ENCODE assay signal across 8 mouse cellular contexts in genomic region chr19:38054720-38055192, GRCm38 (mm10). TPM values are rescaled to one million over a fixed set of nuclear protein-coding genes. Genes with fewer than 3 reads are reported as not detected.
A peak's percentile ranks its signal among the peaks of the same experiment; 100 is the strongest.
DNase-seq lines count a peak whose midpoint lies in the region; ATAC-seq lines count a peak whose summit lies in the region.

TSS of gene Cep55 (plus strand) at chr19:38055011.

- peak within 1 kb of the TSS; percentile 60; the same call in 1 of the 2 replicates for H3K27ac ChIP-seq in hindbrain, embryonic 11.5 days (ENCODE audit: low read depth, low read length)

- H3K27me3 ChIP-seq in hindbrain, embryonic 11.5 days (ENCODE audit: control insufficient read depth, insufficient read depth, low read length) = no peaks in the 10 kb centered on the region

- ATAC-seq in hindbrain, embryonic 11.5 days (ENCODE audit: low FRiP score) = peak; percentile 97

- H3K9me3 ChIP-seq in hindbrain, embryonic 11.5 days (ENCODE audit: control insufficient read depth, low read length) = no peaks in the 10 kb centered on the region

- H3K4me3 ChIP-seq in hindbrain, embryonic 11.5 days (ENCODE audit: low read depth, low read length) = peak within 1 kb of the TSS; percentile 66

- H3K4me1 ChIP-seq in hindbrain, embryonic 11.5 days (replicated peaks; ENCODE audit: control insufficient read depth, insufficient read depth, low read length) = 0 out of 2 replicates have a peak, but pooled peaks cover 2% of the 10 kb centered on the region

- under 1% methylated on average over 35 of the region's 36 CpGs for WGBS in hindbrain, embryonic 11.5 days

- peak within 1 kb of the TSS; percentile 73 for H3K9ac ChIP-seq in hindbrain, embryonic 11.5 days (ENCODE audit: low read depth, low read length)

- DNase-seq in MN1 (ENCODE audit: low spot score) = peak; percentile 94
- DNase-seq in cerebellum, adult 9-10 months = peak; percentile 96
- DNase-seq in frontal cortex, adult 2 months (ENCODE audit: extremely low spot score in 1 of 2, low spot score in 1 of 2) = peak; percentile 90 to 95
- DNase-seq in hindbrain, embryonic 11.5 days (ENCODE audit: low spot score) = peak; percentile 100
- DNase-seq in layer of hippocampus, postnatal 10 days (ENCODE audit: low spot score in 2 of 2) = peak; percentile 91 to 94
- peak; percentile 97 for DNase-seq in lung, postnatal 25 days (ENCODE audit: low spot score)
- peak; percentile 99 for DNase-seq in retina, embryonic 14.5 days (ENCODE audit: low spot score)
- peak; percentile 99 for DNase-seq in thymus, postnatal 4 days

- H3K4me2 ChIP-seq in hindbrain, embryonic 11.5 days (replicated peaks; ENCODE audit: low read depth, low read length) = peak within 1 kb of the TSS; percentile 44

- no peaks in the 10 kb centered on the region for H3K36me3 ChIP-seq in hindbrain, embryonic 11.5 days (ENCODE audit: control insufficient read depth, insufficient read depth, low read length)

RNA-seq across cellular contexts. Expression of gene Cep55, which starts in this region (rescaled TPM):
- 0.48 and 0.50 TPM in 2 replicates for polyA plus RNA-seq in frontal cortex, adult 2 months (2012; rRNA removed)
- polyA plus RNA-seq in hindbrain, embryonic 11.5 days (2014; fragmentation: Nextera tagmentation; extraction: Ambion mirVana) = 44.1 and 46.9 TPM in 2 replicates
- 1 to 10 TPM; 1.9 to 2.1 TPM for total RNA-seq in layer of hippocampus, postnatal 10 days (2021)

Comparison
In these comparisons a context has a peak if more than half of its experiments do, and no peak if none do; other contexts are left out.
1. Peak in every context shown above with its lines: DNase-seq, ATAC-seq, H3K4me3 ChIP-seq and H3K27ac ChIP-seq.
2. RNA of gene Cep55 (polyA plus RNA-seq): 44.1 to 46.9 TPM in hindbrain, embryonic 11.5 days; 0.48 to 0.50 TPM in frontal cortex, adult 2 months; every median in the first group is over 10 times any median in the second.
3. Peak in DNase-seq in frontal cortex, adult 2 months; RNA of the gene not detected or under 1 TPM.